Mouse (Mus musculus): ENCODE measurements around the gene Dmxl2.
A peak's percentile ranks its signal among the peaks of the same experiment; 100 is the strongest.

Dmxl2 gene

GRCm38 (mm10) chr9:54501453-54502110 is at the start of gene Dmxl2:
Gene Dmxl2 (minus strand): TSS chr9:54501626.
- peak; percentile 90 for DNase-seq (ENCODE audit: extremely low spot score, low spot score)

GRCm38 (mm10) chr9:54549433-54549832 is 48.0 kb upstream of the Dmxl2 start:
- DNase-seq (ENCODE audit: extremely low spot score, low spot score), result no peak

GRCm38 (mm10) chr9:54547536-54547935 is 46.1 kb upstream of the Dmxl2 start:
- peak; percentile 61 for DNase-seq (ENCODE audit: extremely low spot score, low spot score)

- DNase-seq (ENCODE audit: extremely low spot score, low spot score), result no peak
These were observed 43.5 kb upstream of the Dmxl2 start for GRCm38 (mm10) chr9:54544954-54545315.

GRCm38 (mm10) chr9:54544212-54544953 is 43.0 kb upstream of the Dmxl2 start:
- DNase-seq (ENCODE audit: extremely low spot score, low spot score), result no peak

GRCm38 (mm10) chr9:54540801-54541200 is 39.4 kb upstream of the Dmxl2 start:
- DNase-seq (ENCODE audit: extremely low spot score, low spot score), result no peak

GRCm38 (mm10) chr9:54538684-54539083 is 37.3 kb upstream of the Dmxl2 start, which contains the start of gene Sh2d7:
Gene Sh2d7 (plus strand): TSS chr9:54538984.
- DNase-seq (ENCODE audit: extremely low spot score, low spot score), result no peak

GRCm38 (mm10) chr9:54538244-54538643 is 36.8 kb upstream of the Dmxl2 start:
- no peak for DNase-seq (ENCODE audit: extremely low spot score, low spot score)

GRCm38 (mm10) chr9:54537480-54537879 is 36.1 kb upstream of the Dmxl2 start:
- no peak for DNase-seq (ENCODE audit: extremely low spot score, low spot score)

- DNase-seq (ENCODE audit: extremely low spot score, low spot score), result no peak
These were observed 35.6 kb upstream of the Dmxl2 start for GRCm38 (mm10) chr9:54537030-54537429.

GRCm38 (mm10) chr9:54536236-54536635 is 34.8 kb upstream of the Dmxl2 start:
- DNase-seq (ENCODE audit: extremely low spot score, low spot score), result no peak

GRCm38 (mm10) chr9:54533975-54534374 is 32.5 kb upstream of the Dmxl2 start:
- no peak for DNase-seq (ENCODE audit: extremely low spot score, low spot score)

- no peak for DNase-seq (ENCODE audit: extremely low spot score, low spot score)
These were observed 31.5 kb upstream of the Dmxl2 start for GRCm38 (mm10) chr9:54532926-54533325.

- DNase-seq (ENCODE audit: extremely low spot score, low spot score), result no peak
These were observed 30.0 kb upstream of the Dmxl2 start for GRCm38 (mm10) chr9:54531421-54531820.

GRCm38 (mm10) chr9:54530836-54531235 is 29.4 kb upstream of the Dmxl2 start:
- no peak for DNase-seq (ENCODE audit: extremely low spot score, low spot score)

GRCm38 (mm10) chr9:54529950-54530349 is 28.5 kb upstream of the Dmxl2 start:
- no peak for DNase-seq (ENCODE audit: extremely low spot score, low spot score)

GRCm38 (mm10) chr9:54527694-54528093 is 26.3 kb upstream of the Dmxl2 start:
- no peak for DNase-seq (ENCODE audit: extremely low spot score, low spot score)

GRCm38 (mm10) chr9:54520286-54520685 is 18.9 kb upstream of the Dmxl2 start:
- DNase-seq (ENCODE audit: extremely low spot score, low spot score), result no peak

- no peak for DNase-seq (ENCODE audit: extremely low spot score, low spot score)
These were observed 17.5 kb upstream of the Dmxl2 start for GRCm38 (mm10) chr9:54518921-54519320.

GRCm38 (mm10) chr9:54515991-54516390 is 14.6 kb upstream of the Dmxl2 start:
- DNase-seq (ENCODE audit: extremely low spot score, low spot score), result no peak

GRCm38 (mm10) chr9:54502873-54503272 is 1.4 kb upstream of the Dmxl2 start:
- no peak for DNase-seq (ENCODE audit: extremely low spot score, low spot score)

GRCm38 (mm10) chr9:54502111-54502495 is 677 bp upstream of the Dmxl2 start:
- DNase-seq (ENCODE audit: extremely low spot score, low spot score), result no peak

All from neural tube, embryonic 10.5 days (tissue).